Comparison of ENCODE assay signal across 9 mouse cellular contexts in the genomic region with DNA sequence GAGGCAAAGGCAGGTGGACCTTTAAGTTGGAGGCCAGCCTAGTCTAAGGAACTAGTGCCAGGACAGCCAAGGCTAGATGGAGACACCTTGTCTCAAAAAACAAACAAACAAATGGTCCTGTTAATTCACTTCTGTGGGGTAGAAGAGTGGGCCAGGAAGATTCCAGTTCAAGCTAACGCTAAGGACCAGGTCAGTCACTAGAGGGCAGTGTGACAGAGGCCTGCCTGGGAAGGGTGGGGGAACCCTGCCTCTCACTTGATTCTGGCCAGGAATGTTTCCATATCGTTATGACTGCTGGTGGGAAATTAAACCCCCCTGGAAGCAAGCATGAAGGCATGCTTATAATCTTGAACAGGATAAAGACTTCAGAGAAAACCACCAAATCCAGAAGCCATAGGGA. TPM values are rescaled to one million over a fixed set of nuclear protein-coding genes. Genes with fewer than 3 reads are reported as not detected.
A peak's percentile ranks its signal among the peaks of the same experiment; 100 is the strongest.
DNase-seq lines count a peak whose midpoint lies in the region; TF ChIP-seq lines count a peak whose summit lies in the region.
"Had no signal": no experiment of that assay in that cellular context is flagged by ENCODE, and none has a peak within 500 bp of the region (broad histone marks: within the 10 kb centered on the region; RNA-seq: fewer than 3 reads in every experiment).

No protein-coding gene starts in this region.

- H3K4me1 ChIP-seq in ES-E14 (ENCODE audit: control insufficient read depth in 2 of 2, insufficient read depth in 2 of 2, low read length in 2 of 2, poor library complexity in 1 of 2) = peaks cover 0 to 2% of the 10 kb centered on the region in 2 experiments; a peak in 1 of 4 replicates
- H3K4me1 ChIP-seq in olfactory bulb, adult 2 months (ENCODE audit: control insufficient read depth, insufficient read depth, low read length) = no peaks in the 10 kb centered on the region
- H3K4me1 ChIP-seq: heart, embryonic 15.5 days; neural tube, embryonic 12.5 days had no signal

- intact Hi-C loops in left cerebral cortex, adult 2 months (cut with DNase I) = loop anchor here (1.0 kb wide), 1 partner anchor 109 kb away; no protein-coding TSS in a partner anchor
- intact Hi-C loops in left cerebral cortex, postnatal 36 days (cut with DNase I) = no loop called here

- WGBS in olfactory bulb, adult 2 months = 3% methylated on average over 2 of the region's 2 CpGs

- no peak overlapping the region for H3K4me3 ChIP-seq in left cerebral cortex, adult 2 months
- no peak overlapping the region for H3K4me3 ChIP-seq in ES-E14 (ENCODE audit: insufficient read depth in 1 of 2, low read depth in 1 of 2, low read length in 2 of 2, poor library complexity in 1 of 2, severe bottlenecking in 1 of 2)
- no peak overlapping the region for H3K4me3 ChIP-seq in olfactory bulb, adult 2 months (ENCODE audit: insufficient read depth, low read depth, low read length)
- H3K4me3 ChIP-seq: heart, embryonic 15.5 days; neural tube, embryonic 12.5 days had no signal

- no peak overlapping the region for H3K27ac ChIP-seq in left cerebral cortex, adult 2 months
- no peak overlapping the region for H3K27ac ChIP-seq in ES-E14 (ENCODE audit: insufficient read depth, low read depth, low read length, poor library complexity, severe bottlenecking)
- no peak overlapping the region for H3K27ac ChIP-seq in olfactory bulb, adult 2 months (ENCODE audit: insufficient read depth, low read depth, low read length)
- H3K27ac ChIP-seq: heart, embryonic 15.5 days; neural tube, embryonic 12.5 days had no signal

- no peak for TF ChIP-seq POLR2A in olfactory bulb, adult 2 months (IDR thresholded peaks at IDR 0.05; ENCODE audit: insufficient read depth, low read depth, low read length)

- in situ Hi-C loops in ES-E14 (cut with MboI; ENCODE audit: low sequenced_read_pairs in 2 of 2, unreplicated experiment in 2 of 2) = no loop called here

- peak in 1 of 2 experiments; percentile 26 for DNase-seq in left cerebral cortex, adult 2 months (ENCODE audit: extremely low spot score in 1 of 2, low spot score in 2 of 2)
- DNase-seq in left cerebral cortex, postnatal 36 days (ENCODE audit: low spot score in 2 of 2) = no peak
- DNase-seq in ES-E14 (ENCODE audit: low read depth, low spot score) = peak; percentile 47
- peak; percentile 68 for DNase-seq in adrenal gland, postnatal 14 days
- peak; percentile 59 for DNase-seq in embryo, embryonic 9.5 days (ENCODE audit: extremely low spot score)
- peak; percentile 16 to 27 for DNase-seq in layer of hippocampus, postnatal 14 days (ENCODE audit: low spot score in 2 of 2)

- no peaks in the 10 kb centered on the region for H3K36me3 ChIP-seq in ES-E14 (ENCODE audit: control insufficient read depth, insufficient read depth, low read length, poor library complexity, severe bottlenecking)
- H3K36me3 ChIP-seq: heart, embryonic 15.5 days; neural tube, embryonic 12.5 days had no signal

- no peak overlapping the region for H3K9ac ChIP-seq in ES-E14 (ENCODE audit: insufficient read depth, low read depth, low read length, poor library complexity, severe bottlenecking)
- H3K9ac ChIP-seq: heart, embryonic 15.5 days; neural tube, embryonic 12.5 days had no signal

- no peaks in the 10 kb centered on the region for H3K9me3 ChIP-seq in ES-E14 (ENCODE audit: control insufficient read depth, insufficient read depth, low read depth, low read length)
- H3K9me3 ChIP-seq: heart, embryonic 15.5 days; neural tube, embryonic 12.5 days had no signal

- peak; percentile 71 for TF ChIP-seq CTCF in left cerebral cortex, adult 2 months (IDR thresholded peaks at IDR 0.05)
- peak; percentile 40; the same call in 1 of the 2 replicates for TF ChIP-seq CTCF in olfactory bulb, adult 2 months (IDR thresholded peaks at IDR 0.05; ENCODE audit: insufficient read depth, low read depth, low read length)

TF ChIP-seq in ES-E14, 5 proteins besides CTCF, POLR2A, EP300 and RAD21:
- TF ChIP-seq MAFK (IDR thresholded peaks at IDR 0.05; ENCODE audit: insufficient read depth, low read depth, low read length) (no peak), CHD2 (IDR thresholded peaks at IDR 0.05; ENCODE audit: low read depth, low read length) (no peak), HCFC1 (IDR thresholded peaks at IDR 0.05; ENCODE audit: borderline replicate concordance, insufficient read depth, low read length) (no peak), ZC3H11A (IDR thresholded peaks at IDR 0.05; ENCODE audit: borderline replicate concordance, low read depth, low read length) (no peak), ZNF384 (IDR thresholded peaks at IDR 0.05; ENCODE audit: low read depth, low read length) (no peak)

RNA-seq across cellular contexts. Expression of gene Tmem170, which starts 5.0 kb away (rescaled TPM):
- total RNA-seq in left cerebral cortex, adult 2 months (2021) = 1 to 10 TPM; 3.0 to 3.4 TPM
- 1 to 10 TPM; 2.9 to 4.4 TPM for total RNA-seq in left cerebral cortex, postnatal 36 days (2021)
- 12.1 and 14.3 TPM in 2 replicates for total RNA-seq in ES-E14 (2012; rRNA removed)
- 5.8 and 6.5 TPM in 2 replicates for total RNA-seq in adrenal gland, postnatal 14 days (2021)
- 1 to 10 TPM; 3.5 to 4.4 TPM for total RNA-seq in layer of hippocampus, postnatal 14 days (2021)
- not detected in 2 replicates for polyA plus RNA-seq in olfactory bulb, adult 2 months (2012; ENCODE audit: insufficient read depth, insufficient read length, low replicate concordance, missing spikeins)

RNA-seq across cellular contexts. Expression of gene Cfdp1, which starts 27.5 kb away (rescaled TPM):
- 10 to 100 TPM; 75.4 to 83.1 TPM for total RNA-seq in left cerebral cortex, adult 2 months (2021)
- 10 to 100 TPM; 76.9 to 78.2 TPM for total RNA-seq in left cerebral cortex, postnatal 36 days (2021)
- 113 and 190 TPM in 2 replicates for total RNA-seq in ES-E14 (2012; rRNA removed)
- 82.4 and 83.1 TPM in 2 replicates for total RNA-seq in adrenal gland, postnatal 14 days (2021)
- total RNA-seq in layer of hippocampus, postnatal 14 days (2021) = 10 to 100 TPM; 76.0 to 81.3 TPM
- not detected in 2 replicates for polyA plus RNA-seq in olfactory bulb, adult 2 months (2012; ENCODE audit: insufficient read depth, insufficient read length, low replicate concordance, missing spikeins)

RNA-seq across cellular contexts. Expression of gene Chst5, which starts 28.7 kb away (rescaled TPM):
- under 1 TPM; 0.29 to 0.51 TPM for total RNA-seq in left cerebral cortex, adult 2 months (2021)
- under 1 TPM; 0.36 to 0.57 TPM for total RNA-seq in left cerebral cortex, postnatal 36 days (2021)
- 4.0 and 4.4 TPM in 2 replicates for total RNA-seq in ES-E14 (2012; rRNA removed)
- not detected in 2 replicates for total RNA-seq in adrenal gland, postnatal 14 days (2021)
- under 1 TPM; 0.44 to 0.95 TPM for total RNA-seq in layer of hippocampus, postnatal 14 days (2021)
- not detected in 2 replicates for polyA plus RNA-seq in olfactory bulb, adult 2 months (2012; ENCODE audit: insufficient read depth, insufficient read length, low replicate concordance, missing spikeins)

RNA-seq across cellular contexts. Expression of gene Tmem231, which starts 52.1 kb away (rescaled TPM):
- 10 to 100 TPM; 11.7 to 13.2 TPM for total RNA-seq in left cerebral cortex, adult 2 months (2021)
- total RNA-seq in left cerebral cortex, postnatal 36 days (2021) = 10 to 100 TPM; 10.6 to 13.1 TPM
- total RNA-seq in ES-E14 (2012; rRNA removed) = 30.3 and 38.5 TPM in 2 replicates
- total RNA-seq in adrenal gland, postnatal 14 days (2021) = 5.3 and 5.5 TPM in 2 replicates
- 1 to 10 TPM; 9.6 to 9.9 TPM for total RNA-seq in layer of hippocampus, postnatal 14 days (2021)
- not detected in 2 replicates for polyA plus RNA-seq in olfactory bulb, adult 2 months (2012; ENCODE audit: insufficient read depth, insufficient read length, low replicate concordance, missing spikeins)

RNA-seq across cellular contexts. Expression of gene Gabarapl2, which starts 58.9 kb away (rescaled TPM):
- 100 to 1,000 TPM; 209 to 211 TPM for total RNA-seq in left cerebral cortex, adult 2 months (2021)
- 100 to 1,000 TPM; 201 to 216 TPM for total RNA-seq in left cerebral cortex, postnatal 36 days (2021)
- total RNA-seq in ES-E14 (2012; rRNA removed) = 112 and 255 TPM in 2 replicates
- total RNA-seq in adrenal gland, postnatal 14 days (2021) = 124 and 128 TPM in 2 replicates
- 100 to 1,000 TPM; 219 to 221 TPM for total RNA-seq in layer of hippocampus, postnatal 14 days (2021)
- polyA plus RNA-seq in olfactory bulb, adult 2 months (2012; ENCODE audit: insufficient read depth, insufficient read length, low replicate concordance, missing spikeins) = not detected in 2 replicates

Comparison
In these comparisons a context has a peak if more than half of its experiments do, and no peak if none do; other contexts are left out.
1. DNase-seq: peak in ES-E14 (single experiment), adrenal gland, postnatal 14 days (single experiment), embryo, embryonic 9.5 days (single experiment) and layer of hippocampus, postnatal 14 days (2 of 2); none in left cerebral cortex, postnatal 36 days (0 of 2).